Mouse (Mus musculus): ENCODE measurements at regions not wholly inside any gene's neighbourhood (a gene's known extent, or its start where the extent isn't known, plus 50 kb on each side); places are given as distances from the start of the nearest gene placed in this dataset.
"Not testable (repeated sequence)": the region's sequence is repeated elsewhere in the genome, so short reads cannot be mapped to it uniquely, and the experiment has no call there.

GRCm38 (mm10) chr10:46730601-46731000 lies 1153.0 kb downstream of the Hace1 start:
- ATAC-seq, result no peak
- ChIA-PET POLR2A (no interaction called here), CTCF (no interaction called here)
- TF ChIP-seq CTCF (IDR thresholded peaks at IDR 0.05), result no peak
- H3K27me3 ChIP-seq, result no peaks in the 10 kb centered on the region
- DNase-seq (ENCODE audit: low read depth, low spot score), result no peak
- in situ Hi-C loops (cut with MboI; ENCODE audit: low pct_unique_long_range_greater_than_20kb), result no loop called here

GRCm38 (mm10) chr10:46733760-46734265 lies 1156.2 kb downstream of the Hace1 start:
- ChIA-PET CTCF (no interaction called here), POLR2A (no interaction called here)
- ATAC-seq (no peak), DNase-seq (ENCODE audit: low read depth, low spot score) (no peak)
- H3K27me3 ChIP-seq, result no peaks in the 10 kb centered on the region
- in situ Hi-C loops (cut with MboI; ENCODE audit: low pct_unique_long_range_greater_than_20kb), result no loop called here
- no peak for TF ChIP-seq CTCF (IDR thresholded peaks at IDR 0.05)

GRCm38 (mm10) chr10:46741098-46741497 lies 1163.5 kb downstream of the Hace1 start:
- ChIA-PET POLR2A (no interaction called here), CTCF (no interaction called here)
- no peaks in the 10 kb centered on the region for H3K27me3 ChIP-seq
- no peak for DNase-seq (ENCODE audit: low read depth, low spot score)
- no peak for ATAC-seq
- in situ Hi-C loops (cut with MboI; ENCODE audit: low pct_unique_long_range_greater_than_20kb), result no loop called here
- no peak for TF ChIP-seq CTCF (IDR thresholded peaks at IDR 0.05)

GRCm38 (mm10) chr10:46742131-46742530 lies 1164.5 kb downstream of the Hace1 start:
- ATAC-seq (no peak), DNase-seq (ENCODE audit: low read depth, low spot score) (no peak)
- POLR2A ChIA-PET, result no interaction called here
- no peak for TF ChIP-seq CTCF (IDR thresholded peaks at IDR 0.05)
- CTCF ChIA-PET, result no interaction called here
- in situ Hi-C loops (cut with MboI; ENCODE audit: low pct_unique_long_range_greater_than_20kb), result no loop called here
- no peaks in the 10 kb centered on the region for H3K27me3 ChIP-seq

GRCm38 (mm10) chr10:46760923-46761322 lies 1183.3 kb downstream of the Hace1 start:
- in situ Hi-C loops (cut with MboI; ENCODE audit: low pct_unique_long_range_greater_than_20kb), result no loop called here
- H3K27me3 ChIP-seq, result no peaks in the 10 kb centered on the region
- DNase-seq (ENCODE audit: low read depth, low spot score) (no peak), ATAC-seq (no peak)
- ChIA-PET CTCF (no interaction called here), POLR2A (no interaction called here)
- TF ChIP-seq CTCF (IDR thresholded peaks at IDR 0.05), result no peak

GRCm38 (mm10) chr10:46778729-46779128 lies 1201.1 kb downstream of the Hace1 start:
- no peak for DNase-seq (ENCODE audit: low read depth, low spot score)
- CTCF ChIA-PET, result no interaction called here
- in situ Hi-C loops (cut with MboI; ENCODE audit: low pct_unique_long_range_greater_than_20kb), result no loop called here
- POLR2A ChIA-PET, result no interaction called here
- no peak for TF ChIP-seq CTCF (IDR thresholded peaks at IDR 0.05)
- H3K27me3 ChIP-seq, result no peaks in the 10 kb centered on the region
- no peak for ATAC-seq

- ATAC-seq; DNase-seq (ENCODE audit: low read depth, low spot score); in situ Hi-C loops (cut with MboI; ENCODE audit: low pct_unique_long_range_greater_than_20kb); CTCF ChIA-PET; H3K27me3 ChIP-seq; POLR2A ChIA-PET: not testable (repeated sequence)
Observed at GRCm38 (mm10) chr10:46785723-46786122, 1208.1 kb downstream of the Hace1 start.

- POLR2A ChIA-PET, result no interaction called here
- no peak for DNase-seq (ENCODE audit: low read depth, low spot score)
- CTCF ChIA-PET, result no interaction called here
- in situ Hi-C loops (cut with MboI; ENCODE audit: low pct_unique_long_range_greater_than_20kb), result no loop called here
- ATAC-seq, result no peak
- TF ChIP-seq CTCF (IDR thresholded peaks at IDR 0.05), result no peak
- H3K27me3 ChIP-seq, result no peaks in the 10 kb centered on the region
Observed at GRCm38 (mm10) chr10:46814271-46814670, 1236.6 kb downstream of the Hace1 start.

GRCm38 (mm10) chr10:46819133-46819532 lies 1241.5 kb downstream of the Hace1 start:
- no peak for ATAC-seq
- in situ Hi-C loops (cut with MboI; ENCODE audit: low pct_unique_long_range_greater_than_20kb), result no loop called here
- ChIA-PET POLR2A (no interaction called here), CTCF (interaction anchor here (1.4 kb wide), 1 partner anchor 8 kb away, joined by 7 read pairs; no protein-coding TSS in a partner anchor)
- H3K27me3 ChIP-seq, result no peaks in the 10 kb centered on the region
- no peak for DNase-seq (ENCODE audit: low read depth, low spot score)
- no peak for TF ChIP-seq CTCF (IDR thresholded peaks at IDR 0.05)

- no peak for TF ChIP-seq CTCF (IDR thresholded peaks at IDR 0.05)
- no peak for DNase-seq (ENCODE audit: low read depth, low spot score)
- CTCF ChIA-PET, result no interaction called here
- H3K27me3 ChIP-seq, result no peaks in the 10 kb centered on the region
- POLR2A ChIA-PET, result no interaction called here
- no peak for ATAC-seq
- in situ Hi-C loops (cut with MboI; ENCODE audit: low pct_unique_long_range_greater_than_20kb), result no loop called here
Observed at GRCm38 (mm10) chr10:46819965-46820364, 1242.3 kb downstream of the Hace1 start.

GRCm38 (mm10) chr10:46823837-46824236 lies 1246.2 kb downstream of the Hace1 start:
- no peak for TF ChIP-seq CTCF (IDR thresholded peaks at IDR 0.05)
- CTCF ChIA-PET, result no interaction called here
- ATAC-seq (no peak), DNase-seq (ENCODE audit: low read depth, low spot score) (no peak)
- POLR2A ChIA-PET, result no interaction called here
- no peaks in the 10 kb centered on the region for H3K27me3 ChIP-seq
- in situ Hi-C loops (cut with MboI; ENCODE audit: low pct_unique_long_range_greater_than_20kb), result no loop called here

GRCm38 (mm10) chr10:46826012-46826411 lies 1248.4 kb downstream of the Hace1 start:
- no peak for DNase-seq (ENCODE audit: low read depth, low spot score)
- POLR2A ChIA-PET, result no interaction called here
- in situ Hi-C loops (cut with MboI; ENCODE audit: low pct_unique_long_range_greater_than_20kb), result no loop called here
- TF ChIP-seq CTCF (IDR thresholded peaks at IDR 0.05), result no peak
- no peak for ATAC-seq
- H3K27me3 ChIP-seq, result no peaks in the 10 kb centered on the region
- CTCF ChIA-PET, result interaction anchor here (1.8 kb wide), 1 partner anchor 7 kb away, joined by 7 read pairs; no protein-coding TSS in a partner anchor
